Mouse (Mus musculus): ENCODE measurements around the gene Xpo5.
A peak's percentile ranks its signal among the peaks of the same experiment; 100 is the strongest.

GRCm38 (mm10) chr17:46265918-46266618 lies 63.5 kb downstream of the Xpo5 start:
- TF ChIP-seq ZC3H11A (IDR thresholded peaks at IDR 0.05; ENCODE audit: borderline replicate concordance, low read depth, low read length), result peak; percentile 24; the same call in 1 of the 2 replicates
- TF ChIP-seq ZNF384 (IDR thresholded peaks at IDR 0.05; ENCODE audit: low read depth, low read length), result peak; percentile 97
- TF ChIP-seq CHD2 (IDR thresholded peaks at IDR 0.05; ENCODE audit: low read depth, low read length), result no peak; the same call in 1 of the 2 replicates

Data from ES-E14 (cell line).